Mouse (Mus musculus) lung, embryonic 14.5 days (tissue): ENCODE data around the gene Cerk. TPM values are rescaled to one million over a fixed set of nuclear protein-coding genes. Genes with fewer than 3 reads are reported as not detected.

ENCODE experiments used
- ATAC-seq: fragments of 200-750 bp; cut with Nextera tagmentation; 2 replicates; pipeline ENCODE4 v1.8.0; 2017; ENCODE audit warnings: mild to moderate bottlenecking, moderate TSS enrichment, moderate library complexity; ENCODE audit not compliant: insufficient read depth
- DNase-seq: peaks from one replicate; pipeline ENCODE4 v3.0.0-alpha.2; 2015
- H3K27ac ChIP-seq: fragments of 300-500 bp; sonication (generic); 2 replicates; pipeline ENCODE4 v1.5.1; 2014; ENCODE audit warnings: low read depth, mild to moderate bottlenecking, moderate library complexity
- H3K27me3 ChIP-seq: fragments of 300-500 bp; sonication (generic); 2 replicates; pipeline ENCODE4 v1.6.1; 2014; ENCODE audit warnings: low read length, control low read depth; ENCODE audit not compliant: insufficient read depth
- H3K36me3 ChIP-seq: fragments of 300-500 bp; sonication (generic); 2 replicates; pipeline ENCODE4 v1.6.1; 2014; ENCODE audit warnings: control low read depth; ENCODE audit not compliant: insufficient read depth
- H3K4me1 ChIP-seq: fragments of 300-500 bp; sonication (generic); 2 replicates; pipeline ENCODE4 v1.6.1; 2014; ENCODE audit warnings: antibody characterized with exemption, control low read depth; ENCODE audit not compliant: insufficient read depth
- H3K4me2 ChIP-seq: fragments of 300-500 bp; sonication (generic); 2 replicates; pipeline ENCODE4 v1.6.1; 2014; ENCODE audit warnings: mild to moderate bottlenecking
- H3K4me3 ChIP-seq: fragments of 300-500 bp; sonication (generic); 2 replicates; pipeline ENCODE4 v1.5.1; 2014; ENCODE audit warnings: low read depth, low read length
- H3K9ac ChIP-seq: fragments of 300-500 bp; sonication (generic); 2 replicates; pipeline ENCODE4 v1.6.1; 2014
- H3K9me3 ChIP-seq: fragments of 300-500 bp; sonication (generic); 2 replicates; pipeline ENCODE4 v1.6.1; 2016; ENCODE audit warnings: low read depth, low read length, control low read depth
- CTCF ChIP-seq: IDR thresholded peaks from 2 replicates; pipeline ENCODE4 v1.5.1; 2016; ENCODE audit warnings: antibody characterized with exemption, low read depth
- WGBS: fragments of 180-500 bp; shearing (Covaris S2); extraction: QIAGEN DNeasy Blood & Tissue Kit; methylation state at CpG from one replicate; pipeline ENCODE4 v1.1.7; 2014; 5-methylcytosine and 5-hydroxymethylcytosine counted together
- polyA plus RNA-seq: library from polyadenylated mRNA; unstranded; fragments of >200 nt; fragmentation: Nextera tagmentation; extraction: Ambion mirVana; gene quantifications from 2 replicates; pipeline ENCODE4 v1.2.1, GENCODE M21; 2014

Gene Cerk
- polyA plus RNA-seq, 1 experiment from 2014 or later, result 34.2 TPM

- H3K4me1 ChIP-seq, result peaks cover 20% of the 10 kb centered on the region
- H3K36me3 ChIP-seq, result no peaks in the 10 kb centered on the region
- 81% methylated on average over 10 of the region's 10 CpGs for WGBS
- H3K27ac ChIP-seq, result peak overlapping the region; percentile 45; the same call in 1 of the 2 replicates
- no peak overlapping the region for H3K4me3 ChIP-seq
- H3K9ac ChIP-seq, result no peak overlapping the region
- ATAC-seq, result no peak
- DNase-seq, result no peak
- H3K4me2 ChIP-seq, result no peak overlapping the region
- no peaks in the 10 kb centered on the region for H3K27me3 ChIP-seq
- TF ChIP-seq CTCF, result no peak
- no peaks in the 10 kb centered on the region for H3K9me3 ChIP-seq
Measured at GRCm38 (mm10) chr15:86110361-86111103, 75.4 kb downstream of the Cerk start.

GRCm38 (mm10) chr15:86109650-86110211, 76.2 kb downstream of the Cerk start:
- H3K36me3 ChIP-seq, result no peaks in the 10 kb centered on the region
- H3K4me2 ChIP-seq, result no peak overlapping the region
- no peaks in the 10 kb centered on the region for H3K9me3 ChIP-seq
- no peak overlapping the region for H3K4me3 ChIP-seq
- DNase-seq, result no peak
- 76% methylated on average over 8 of the region's 8 CpGs for WGBS
- no peaks in the 10 kb centered on the region for H3K27me3 ChIP-seq
- H3K9ac ChIP-seq, result no peak overlapping the region
- peak overlapping the region; percentile 45; the same call in 1 of the 2 replicates for H3K27ac ChIP-seq
- peaks cover 20% of the 10 kb centered on the region for H3K4me1 ChIP-seq
- no peak for ATAC-seq
- no peak for TF ChIP-seq CTCF

- H3K4me3 ChIP-seq, result no peak overlapping the region
- H3K36me3 ChIP-seq, result no peaks in the 10 kb centered on the region
- 65% methylated on average over 7 of the region's 7 CpGs for WGBS
- DNase-seq (peak; percentile 19), ATAC-seq (no peak)
- no peak for TF ChIP-seq CTCF
- no peak overlapping the region for H3K27ac ChIP-seq
- H3K4me1 ChIP-seq, result peaks cover 20% of the 10 kb centered on the region
- no peak overlapping the region for H3K4me2 ChIP-seq
- H3K27me3 ChIP-seq, result no peaks in the 10 kb centered on the region
- H3K9ac ChIP-seq, result no peak overlapping the region
- H3K9me3 ChIP-seq, result no peaks in the 10 kb centered on the region
Measured at GRCm38 (mm10) chr15:86109245-86109644, 76.7 kb downstream of the Cerk start.

GRCm38 (mm10) chr15:86107831-86108471, 78.0 kb downstream of the Cerk start:
- no peak overlapping the region for H3K9ac ChIP-seq
- ATAC-seq, result 0 out of 2 replicates have a peak, but pooled peaks have one; percentile 5
- H3K4me3 ChIP-seq, result no peak overlapping the region
- no peak overlapping the region for H3K4me2 ChIP-seq
- no peaks in the 10 kb centered on the region for H3K27me3 ChIP-seq
- no peak overlapping the region for H3K27ac ChIP-seq
- 78% methylated on average over 11 of the region's 11 CpGs for WGBS
- no peaks in the 10 kb centered on the region for H3K36me3 ChIP-seq
- no peak for DNase-seq
- H3K4me1 ChIP-seq, result peaks cover 11% of the 10 kb centered on the region
- 0 out of 2 replicates have a peak, but pooled peaks have one; percentile 8 for TF ChIP-seq CTCF
- no peaks in the 10 kb centered on the region for H3K9me3 ChIP-seq

- H3K9me3 ChIP-seq, result no peaks in the 10 kb centered on the region
- ATAC-seq (no peak), DNase-seq (peak; percentile 25)
- no peak for TF ChIP-seq CTCF
- peaks cover 8% of the 10 kb centered on the region; the same call in 1 of the 2 replicates for H3K36me3 ChIP-seq
- H3K9ac ChIP-seq, result no peak overlapping the region
- H3K27ac ChIP-seq, result no peak overlapping the region
- no peak overlapping the region for H3K4me3 ChIP-seq
- H3K4me2 ChIP-seq, result no peak overlapping the region
- WGBS, result 78% methylated on average over 6 of the region's 6 CpGs
- peaks cover 5% of the 10 kb centered on the region; the same call in 1 of the 2 replicates for H3K4me1 ChIP-seq
- H3K27me3 ChIP-seq, result no peaks in the 10 kb centered on the region
Measured at GRCm38 (mm10) chr15:86105751-86106150, 80.2 kb downstream of the Cerk start.

- no peak overlapping the region for H3K9ac ChIP-seq
Measured at GRCm38 (mm10) chr15:86105345-86105697, 80.6 kb downstream of the Cerk start.

More at GRCm38 (mm10) chr15:86105345-86105697, 80.6 kb downstream of the Cerk start:
- 86% methylated on average over 7 of the region's 7 CpGs for WGBS
- H3K4me3 ChIP-seq, result no peak overlapping the region
- no peak overlapping the region for H3K27ac ChIP-seq
- TF ChIP-seq CTCF, result no peak
- peaks cover 5% of the 10 kb centered on the region; the same call in 1 of the 2 replicates for H3K4me1 ChIP-seq
- no peaks in the 10 kb centered on the region for H3K27me3 ChIP-seq
- H3K36me3 ChIP-seq, result peaks cover 8% of the 10 kb centered on the region; the same call in 1 of the 2 replicates
- H3K4me2 ChIP-seq, result no peak overlapping the region
- DNase-seq (no peak), ATAC-seq (peak; percentile 55; the same call in 1 of the 2 replicates)
- H3K9me3 ChIP-seq, result no peaks in the 10 kb centered on the region
